In genomic region chr9:73068230-73068679, GRCm38 (mm10) we compare ENCODE assay signal across 8 mouse cellular contexts. TPM values are rescaled to one million over a fixed set of nuclear protein-coding genes. Genes with fewer than 3 reads are reported as not detected.
DNase-seq lines count a peak whose midpoint lies in the region; ATAC-seq and TF ChIP-seq lines count a peak whose summit lies in the region.

No protein-coding gene starts in this region.

- H3K9me3 ChIP-seq in liver, embryonic 13.5 days (replicated peaks): no peaks in the 10 kb centered on the region
- H3K9me3 ChIP-seq in stomach, embryonic 14.5 days (ENCODE audit: control insufficient read depth, low read depth, low read length): no peaks in the 10 kb centered on the region; the same call in 1 of the 2 replicates
- H3K9me3 ChIP-seq in forebrain, embryonic 13.5 days (replicated peaks): no peaks in the 10 kb centered on the region
- no peaks in the 10 kb centered on the region for H3K9me3 ChIP-seq in midbrain, postnatal 0 days (ENCODE audit: low read length)

- H3K27ac ChIP-seq in gastrocnemius, adult 2 months: peak overlapping the region; percentile 48
- H3K27ac ChIP-seq in kidney, adult 2 months (ENCODE audit: insufficient read depth, low read depth, low read length): peak overlapping the region; percentile 43; the same call in 1 of the 2 replicates
- peak overlapping the region; percentile 31 for H3K27ac ChIP-seq in liver, embryonic 13.5 days
- H3K27ac ChIP-seq in stomach, embryonic 14.5 days (ENCODE audit: low read length): peak overlapping the region; percentile 76
- H3K27ac ChIP-seq in forebrain, embryonic 13.5 days: no peak overlapping the region
- H3K27ac ChIP-seq in midbrain, postnatal 0 days (ENCODE audit: low read depth, low read length): no peak overlapping the region

- intact Hi-C loops in gastrocnemius, adult 2 months (cut with DNase I): no loop called here

- 25% methylated on average over 6 of the region's 6 CpGs for WGBS in kidney, adult 2 months
- WGBS in liver, embryonic 13.5 days (ENCODE audit: insufficient replicate concordance): 18% methylated on average over 6 of the region's 6 CpGs
- whole genome bisulfite sequencing in stomach, embryonic 14.5 days: 13% methylated on average over 6 of the region's 6 CpGs
- WGBS in forebrain, embryonic 13.5 days: 78% methylated on average over 6 of the region's 6 CpGs
- 70% methylated on average over 6 of the region's 6 CpGs for WGBS in midbrain, postnatal 0 days

- H3K4me2 ChIP-seq in liver, embryonic 13.5 days: no peak overlapping the region
- no peak overlapping the region for H3K4me2 ChIP-seq in stomach, embryonic 14.5 days (replicated peaks; ENCODE audit: low read depth, low read length)
- H3K4me2 ChIP-seq in forebrain, embryonic 13.5 days: no peak overlapping the region
- H3K4me2 ChIP-seq in midbrain, postnatal 0 days (ENCODE audit: low read depth, low read length, poor library complexity, severe bottlenecking): no peak overlapping the region

- H3K36me3 ChIP-seq in kidney, adult 2 months (ENCODE audit: control insufficient read depth, insufficient read depth, low read length): no peaks in the 10 kb centered on the region
- H3K36me3 ChIP-seq in liver, embryonic 13.5 days: no peaks in the 10 kb centered on the region
- no peaks in the 10 kb centered on the region for H3K36me3 ChIP-seq in stomach, embryonic 14.5 days (ENCODE audit: control insufficient read depth, insufficient read depth, low read length)
- H3K36me3 ChIP-seq in forebrain, embryonic 13.5 days (ENCODE audit: poor library complexity, severe bottlenecking): no peaks in the 10 kb centered on the region
- no peaks in the 10 kb centered on the region for H3K36me3 ChIP-seq in midbrain, postnatal 0 days (ENCODE audit: insufficient read depth, low read length)

- peak; percentile 50 for ATAC-seq in common myeloid progenitor, adult 5-6 weeks (replicated peaks; ENCODE audit: low read depth, poor library complexity, severe bottlenecking)
- peak; percentile 40 for ATAC-seq in liver, embryonic 13.5 days (ENCODE audit: low read depth)
- ATAC-seq in stomach, embryonic 14.5 days (ENCODE audit: insufficient number of reproducible peaks, insufficient read depth, low FRiP score, low read depth): peak; percentile 71
- no peak for ATAC-seq in forebrain, embryonic 13.5 days
- ATAC-seq in midbrain, postnatal 0 days (ENCODE audit: low FRiP score): no peak; the same call in 1 of the 2 replicates

- DNase-seq in gastrocnemius, adult 2 months: no peak
- no peak for DNase-seq in gastrocnemius, postnatal 4 days (ENCODE audit: low spot score in 2 of 2)
- peak; percentile 90 for DNase-seq in kidney, adult 2 months
- no peak for DNase-seq in liver, embryonic 13.5 days
- no peak for DNase-seq in midbrain, postnatal 0 days (ENCODE audit: low spot score)

- no peak for TF ChIP-seq CTCF in gastrocnemius, adult 2 months (IDR thresholded peaks at IDR 0.05)
- no peak for TF ChIP-seq CTCF in kidney, adult 2 months (conservative IDR thresholded peaks at IDR 0.05; ENCODE audit: insufficient read depth, insufficient read length, low read depth, low read length)
- TF ChIP-seq CTCF in midbrain, postnatal 0 days (IDR thresholded peaks at IDR 0.05): no peak

- no peak for TF ChIP-seq POLR2A in kidney, adult 2 months (IDR thresholded peaks at IDR 0.05; ENCODE audit: low read depth, low read length)

- H3K4me3 ChIP-seq in gastrocnemius, adult 2 months: no peak overlapping the region
- no peak overlapping the region for H3K4me3 ChIP-seq in kidney, adult 2 months (ENCODE audit: insufficient read depth, low read depth, low read length)
- no peak overlapping the region for H3K4me3 ChIP-seq in liver, embryonic 13.5 days (replicated peaks)
- no peak overlapping the region for H3K4me3 ChIP-seq in stomach, embryonic 14.5 days (ENCODE audit: low read depth, low read length)
- H3K4me3 ChIP-seq in forebrain, embryonic 13.5 days: no peak overlapping the region
- H3K4me3 ChIP-seq in midbrain, postnatal 0 days (ENCODE audit: low read depth, low read length): no peak overlapping the region

- no peaks in the 10 kb centered on the region for H3K27me3 ChIP-seq in kidney, adult 2 months (replicated peaks; ENCODE audit: control insufficient read depth, insufficient read depth, low read length)
- no peaks in the 10 kb centered on the region for H3K27me3 ChIP-seq in liver, embryonic 13.5 days
- no peaks in the 10 kb centered on the region for H3K27me3 ChIP-seq in stomach, embryonic 14.5 days (ENCODE audit: control insufficient read depth, insufficient read depth, low read length)
- H3K27me3 ChIP-seq in forebrain, embryonic 13.5 days: no peaks in the 10 kb centered on the region
- no peaks in the 10 kb centered on the region for H3K27me3 ChIP-seq in midbrain, postnatal 0 days (ENCODE audit: insufficient read depth, low read length)

- H3K4me1 ChIP-seq in kidney, adult 2 months (ENCODE audit: control insufficient read depth, insufficient read depth, low read length): peaks cover 6% of the 10 kb centered on the region; the same call in 1 of the 2 replicates
- H3K4me1 ChIP-seq in liver, embryonic 13.5 days (replicated peaks): peaks cover 34% of the 10 kb centered on the region
- H3K4me1 ChIP-seq in stomach, embryonic 14.5 days (ENCODE audit: control insufficient read depth, insufficient read depth, low read length): peaks cover 17% of the 10 kb centered on the region
- H3K4me1 ChIP-seq in forebrain, embryonic 13.5 days: 0 out of 2 replicates have a peak, but pooled peaks cover 2% of the 10 kb centered on the region
- peaks cover 9% of the 10 kb centered on the region; the same call in 1 of the 2 replicates for H3K4me1 ChIP-seq in midbrain, postnatal 0 days (ENCODE audit: insufficient read depth, low read length)

- H3K9ac ChIP-seq in liver, embryonic 13.5 days: no peak overlapping the region
- H3K9ac ChIP-seq in stomach, embryonic 14.5 days (replicated peaks; ENCODE audit: low read depth, low read length): no peak overlapping the region
- no peak overlapping the region for H3K9ac ChIP-seq in forebrain, embryonic 13.5 days
- H3K9ac ChIP-seq in midbrain, postnatal 0 days (replicated peaks; ENCODE audit: low read length, poor library complexity, severe bottlenecking): no peak overlapping the region

RNA-seq across cellular contexts. Expression of gene Rab27a, which starts 23.6 kb away (rescaled TPM):
- total RNA-seq in gastrocnemius, adult 2 months (2021): 1 to 10 TPM; 2.1 TPM
- total RNA-seq in gastrocnemius, postnatal 4 days (2021): 1 to 10 TPM; 2.5 to 3.1 TPM
- 55.6 and 67.6 TPM in 2 replicates for total RNA-seq in common myeloid progenitor, adult 5-6 weeks (2017)
- polyA plus RNA-seq in kidney, adult 2 months (2012; rRNA removed): 8.0 and 9.4 TPM in 2 replicates
- 4.5 and 4.9 TPM in 2 replicates for polyA plus RNA-seq in liver, embryonic 13.5 days (2015; fragmentation: Nextera tagmentation; extraction: Ambion mirVana)
- 5.0 and 5.4 TPM in 2 replicates for polyA plus RNA-seq in stomach, embryonic 14.5 days (2014; fragmentation: Nextera tagmentation; extraction: Ambion mirVana)
- polyA plus RNA-seq in forebrain, embryonic 13.5 days (2015; fragmentation: Nextera tagmentation; extraction: Ambion mirVana): 0.96 and 1.2 TPM in 2 replicates
- 5.3 and 6.4 TPM in 2 replicates for total RNA-seq in midbrain, postnatal 0 days (2014; rRNA removed)
- 2.7 and 4.0 TPM in 2 replicates for polyA plus RNA-seq in midbrain, postnatal 0 days (2015; fragmentation: Nextera tagmentation; extraction: Ambion mirVana)

RNA-seq across cellular contexts. Expression of gene Pigb, which starts 28.1 kb away (rescaled TPM):
- 1 to 10 TPM; 3.4 to 4.1 TPM for total RNA-seq in gastrocnemius, adult 2 months (2021)
- total RNA-seq in gastrocnemius, postnatal 4 days (2021): 1 to 10 TPM; 6.7 to 7.0 TPM
- total RNA-seq in common myeloid progenitor, adult 5-6 weeks (2017): 15.6 and 17.4 TPM in 2 replicates
- polyA plus RNA-seq in kidney, adult 2 months (2012; rRNA removed): 10.7 and 10.9 TPM in 2 replicates
- polyA plus RNA-seq in liver, embryonic 13.5 days (2015; fragmentation: Nextera tagmentation; extraction: Ambion mirVana): 4.5 and 6.2 TPM in 2 replicates
- 19.1 and 20.0 TPM in 2 replicates for polyA plus RNA-seq in stomach, embryonic 14.5 days (2014; fragmentation: Nextera tagmentation; extraction: Ambion mirVana)
- polyA plus RNA-seq in forebrain, embryonic 13.5 days (2015; fragmentation: Nextera tagmentation; extraction: Ambion mirVana): 8.4 and 11.3 TPM in 2 replicates
- 8.4 and 19.4 TPM in 2 replicates for total RNA-seq in midbrain, postnatal 0 days (2014; rRNA removed)
- polyA plus RNA-seq in midbrain, postnatal 0 days (2015; fragmentation: Nextera tagmentation; extraction: Ambion mirVana): 12.2 and 13.0 TPM in 2 replicates

RNA-seq across cellular contexts. Expression of gene Khdc3, which starts 33.4 kb away (rescaled TPM):
- total RNA-seq in gastrocnemius, adult 2 months (2021): not detected
- total RNA-seq in gastrocnemius, postnatal 4 days (2021): not detected
- total RNA-seq in common myeloid progenitor, adult 5-6 weeks (2017): not detected in 2 replicates
- 0.07 and 0.19 TPM in 2 replicates for polyA plus RNA-seq in kidney, adult 2 months (2012; rRNA removed)
- polyA plus RNA-seq in liver, embryonic 13.5 days (2015; fragmentation: Nextera tagmentation; extraction: Ambion mirVana): 0.09 TPM in 1 of 2 replicates, not detected in the other
- polyA plus RNA-seq in stomach, embryonic 14.5 days (2014; fragmentation: Nextera tagmentation; extraction: Ambion mirVana): 0.36 and 0.39 TPM in 2 replicates
- polyA plus RNA-seq in forebrain, embryonic 13.5 days (2015; fragmentation: Nextera tagmentation; extraction: Ambion mirVana): not detected in 2 replicates
- total RNA-seq in midbrain, postnatal 0 days (2014; rRNA removed): 0.93 TPM in 1 of 2 replicates, not detected in the other
- 0.25 and 0.27 TPM in 2 replicates for polyA plus RNA-seq in midbrain, postnatal 0 days (2015; fragmentation: Nextera tagmentation; extraction: Ambion mirVana)

RNA-seq across cellular contexts. Expression of gene Gm20509, which starts 34.0 kb away (rescaled TPM):
- not detected for total RNA-seq in gastrocnemius, adult 2 months (2021)
- not detected for total RNA-seq in gastrocnemius, postnatal 4 days (2021)
- total RNA-seq in common myeloid progenitor, adult 5-6 weeks (2017): not detected in 2 replicates
- polyA plus RNA-seq in kidney, adult 2 months (2012; rRNA removed): not detected in 2 replicates
- not detected in 2 replicates for polyA plus RNA-seq in liver, embryonic 13.5 days (2015; fragmentation: Nextera tagmentation; extraction: Ambion mirVana)
- not detected in 2 replicates for polyA plus RNA-seq in stomach, embryonic 14.5 days (2014; fragmentation: Nextera tagmentation; extraction: Ambion mirVana)
- not detected in 2 replicates for polyA plus RNA-seq in forebrain, embryonic 13.5 days (2015; fragmentation: Nextera tagmentation; extraction: Ambion mirVana)
- not detected in 2 replicates for total RNA-seq in midbrain, postnatal 0 days (2014; rRNA removed)
- polyA plus RNA-seq in midbrain, postnatal 0 days (2015; fragmentation: Nextera tagmentation; extraction: Ambion mirVana): 0.22 and 0.27 TPM in 2 replicates

RNA-seq across cellular contexts. Expression of gene Rsl24d1, which starts 45.0 kb away (rescaled TPM):
- 10 to 100 TPM; 37.3 to 45.4 TPM for total RNA-seq in gastrocnemius, adult 2 months (2021)
- 10 to 100 TPM; 45.3 to 47.6 TPM for total RNA-seq in gastrocnemius, postnatal 4 days (2021)
- total RNA-seq in common myeloid progenitor, adult 5-6 weeks (2017): 217 and 257 TPM in 2 replicates
- 17.7 and 24.5 TPM in 2 replicates for polyA plus RNA-seq in kidney, adult 2 months (2012; rRNA removed)
- polyA plus RNA-seq in liver, embryonic 13.5 days (2015; fragmentation: Nextera tagmentation; extraction: Ambion mirVana): 78.9 and 89.4 TPM in 2 replicates
- 111 and 114 TPM in 2 replicates for polyA plus RNA-seq in stomach, embryonic 14.5 days (2014; fragmentation: Nextera tagmentation; extraction: Ambion mirVana)
- 133 and 137 TPM in 2 replicates for polyA plus RNA-seq in forebrain, embryonic 13.5 days (2015; fragmentation: Nextera tagmentation; extraction: Ambion mirVana)
- 49.5 and 78.1 TPM in 2 replicates for total RNA-seq in midbrain, postnatal 0 days (2014; rRNA removed)
- 101 and 110 TPM in 2 replicates for polyA plus RNA-seq in midbrain, postnatal 0 days (2015; fragmentation: Nextera tagmentation; extraction: Ambion mirVana)

Comparison
In these comparisons a context has a peak if more than half of its experiments do, and no peak if none do; other contexts are left out.
1. H3K27ac ChIP-seq: peak in gastrocnemius, adult 2 months (single experiment), kidney, adult 2 months (single experiment), liver, embryonic 13.5 days (single experiment) and stomach, embryonic 14.5 days (single experiment); none in forebrain, embryonic 13.5 days (single experiment) and midbrain, postnatal 0 days (single experiment).
2. ATAC-seq: peak in common myeloid progenitor, adult 5-6 weeks (single experiment), liver, embryonic 13.5 days (single experiment) and stomach, embryonic 14.5 days (single experiment); none in forebrain, embryonic 13.5 days (single experiment) and midbrain, postnatal 0 days (single experiment).